Mouse (Mus musculus): ENCODE data around the gene Gm16181. TPM values are rescaled to one million over a fixed set of nuclear protein-coding genes. Genes with fewer than 3 reads are reported as not detected.
"Not testable (repeated sequence)": the region's sequence is repeated elsewhere in the genome, so short reads cannot be mapped to it uniquely, and the experiment has no call there.

Gm16181 gene
- total RNA-seq, 4 experiments from 2014 or later, result not detected

DNA sequence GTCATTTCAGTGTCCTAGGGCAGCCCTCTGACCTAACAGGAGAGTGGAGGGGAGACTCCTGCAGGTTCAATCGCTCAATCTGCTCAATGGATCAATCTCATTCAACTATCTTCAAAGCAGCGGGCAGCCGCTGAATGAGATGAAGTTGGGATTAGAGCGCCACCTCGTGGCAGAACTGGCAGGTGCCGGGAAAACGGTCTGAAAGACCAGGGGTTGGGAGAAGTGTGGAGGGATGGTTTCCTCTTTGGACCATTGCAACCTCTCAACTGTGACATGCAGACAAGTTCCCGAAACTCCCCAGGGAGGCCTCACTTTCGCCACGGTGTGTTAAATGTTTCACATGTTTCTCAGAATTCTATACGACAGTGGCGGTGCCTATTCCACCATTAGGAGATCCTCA lies 11.4 kb downstream of the Gm16181 start:
- peak in 1 of 2 experiments; percentile 89 for DNase-seq (ENCODE audit: low spot score in 2 of 2)

DNA sequence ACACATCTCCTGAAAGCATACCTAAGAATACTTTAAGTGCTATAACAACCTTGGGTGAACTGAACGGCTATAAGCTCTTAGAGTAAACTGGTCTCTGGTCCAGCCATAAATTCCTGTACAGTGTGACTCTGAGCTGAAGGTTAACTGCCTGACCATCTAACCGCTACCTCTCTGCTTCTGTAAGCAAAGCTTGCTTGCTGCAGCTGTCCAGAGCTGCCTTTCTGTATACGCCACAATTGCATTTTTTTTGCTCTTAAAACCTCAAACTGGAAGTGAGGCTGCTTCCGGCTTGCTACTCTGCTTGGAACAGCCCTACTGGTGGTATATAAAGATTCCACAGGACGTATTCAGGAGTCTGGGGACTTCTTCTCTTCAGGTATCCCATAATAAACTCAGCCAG lies 12.0 kb downstream of the Gm16181 start:
- DNase-seq (ENCODE audit: low spot score in 2 of 2), result no peak

DNA sequence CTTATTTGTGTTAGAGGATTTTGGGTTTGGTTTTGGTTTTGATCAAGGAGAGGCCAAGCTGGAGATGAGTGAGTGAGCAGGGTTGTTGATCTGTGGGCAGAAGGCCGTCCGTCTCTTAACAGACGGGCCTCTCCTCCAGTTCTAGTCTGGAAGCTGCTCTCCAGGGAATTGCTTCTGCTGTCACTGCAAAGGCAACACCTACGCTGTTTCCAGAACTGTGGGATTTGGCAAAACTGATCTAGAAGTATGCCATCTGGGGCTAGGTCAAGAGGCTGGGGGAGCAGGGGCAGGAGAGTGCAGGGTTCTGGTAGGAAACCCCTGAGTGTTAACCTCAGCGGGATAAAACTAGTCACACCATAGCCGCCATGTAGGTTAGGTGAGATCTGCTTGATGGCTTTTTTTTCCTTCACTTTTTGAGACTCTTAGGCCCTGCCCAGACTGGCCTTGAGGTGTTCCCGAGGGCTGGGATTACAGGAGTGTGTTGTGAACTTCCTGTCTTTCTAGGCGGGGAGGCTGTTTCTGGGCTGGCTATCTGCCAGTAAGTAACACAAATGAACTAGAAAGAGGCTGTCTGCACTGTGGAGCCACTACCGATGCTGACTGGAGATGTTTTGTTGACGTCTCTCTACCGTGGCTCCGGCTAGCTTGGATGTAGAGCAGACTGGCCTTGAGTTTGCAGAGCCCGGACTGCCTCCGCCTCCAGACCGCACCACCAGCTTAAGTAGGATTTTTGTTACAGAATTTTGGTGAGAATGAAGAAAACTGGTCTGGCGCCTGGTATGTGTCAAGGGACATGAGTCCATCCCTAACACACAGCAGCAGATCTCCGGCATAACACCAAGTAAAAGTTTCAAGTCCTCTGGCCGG lies 12.7 kb downstream of the Gm16181 start, which contains the start of gene Atp6v1g2:
Gene Atp6v1g2 (plus strand): TSS at position 547 of the 867 bp plus-strand sequence.
- no peak for DNase-seq (ENCODE audit: low spot score in 2 of 2)

DNA sequence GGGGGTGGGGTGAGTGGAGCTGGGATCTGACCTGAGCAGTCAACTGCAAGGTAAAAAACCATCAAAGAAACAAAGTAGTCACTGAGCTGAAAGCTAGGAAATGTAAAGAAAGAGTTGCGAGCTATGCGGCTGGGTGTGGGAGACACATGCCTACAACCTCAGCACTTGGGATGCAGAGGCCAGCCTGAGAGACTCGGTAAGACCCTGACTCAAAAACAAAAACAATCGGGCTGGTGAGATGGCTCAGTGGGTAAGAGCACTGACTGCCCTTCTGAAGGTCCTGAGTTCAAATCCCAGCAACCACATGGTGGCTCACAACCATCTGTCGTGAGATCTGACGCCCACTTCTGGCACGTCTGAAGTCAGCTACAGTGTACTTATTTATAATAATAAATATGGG lies 13.5 kb downstream of the Gm16181 start:
- DNase-seq (ENCODE audit: low spot score in 2 of 2), result not testable (repeated sequence)

DNA sequence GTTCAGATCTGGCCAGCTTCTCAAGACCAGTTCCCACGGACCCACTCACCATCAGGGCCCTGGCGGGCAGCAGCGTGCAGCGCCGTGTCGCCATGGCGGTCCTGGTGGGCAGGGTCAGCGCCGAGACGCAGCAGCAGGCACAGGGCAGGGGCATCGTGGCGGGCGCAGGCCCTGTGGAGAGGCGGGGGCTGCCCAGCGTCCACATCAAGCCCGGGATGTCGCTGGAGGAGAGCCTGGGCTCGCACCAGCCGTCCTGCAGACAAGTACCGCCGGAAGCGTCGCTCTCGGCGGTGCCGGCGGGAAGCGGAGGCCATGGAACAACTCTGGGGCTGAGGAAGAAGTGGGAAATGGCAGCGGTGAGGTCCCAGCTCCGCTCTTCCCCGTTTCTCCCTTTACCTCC lies 14.3 kb downstream of the Gm16181 start:
- DNase-seq (ENCODE audit: low spot score in 2 of 2), result no peak

DNA sequence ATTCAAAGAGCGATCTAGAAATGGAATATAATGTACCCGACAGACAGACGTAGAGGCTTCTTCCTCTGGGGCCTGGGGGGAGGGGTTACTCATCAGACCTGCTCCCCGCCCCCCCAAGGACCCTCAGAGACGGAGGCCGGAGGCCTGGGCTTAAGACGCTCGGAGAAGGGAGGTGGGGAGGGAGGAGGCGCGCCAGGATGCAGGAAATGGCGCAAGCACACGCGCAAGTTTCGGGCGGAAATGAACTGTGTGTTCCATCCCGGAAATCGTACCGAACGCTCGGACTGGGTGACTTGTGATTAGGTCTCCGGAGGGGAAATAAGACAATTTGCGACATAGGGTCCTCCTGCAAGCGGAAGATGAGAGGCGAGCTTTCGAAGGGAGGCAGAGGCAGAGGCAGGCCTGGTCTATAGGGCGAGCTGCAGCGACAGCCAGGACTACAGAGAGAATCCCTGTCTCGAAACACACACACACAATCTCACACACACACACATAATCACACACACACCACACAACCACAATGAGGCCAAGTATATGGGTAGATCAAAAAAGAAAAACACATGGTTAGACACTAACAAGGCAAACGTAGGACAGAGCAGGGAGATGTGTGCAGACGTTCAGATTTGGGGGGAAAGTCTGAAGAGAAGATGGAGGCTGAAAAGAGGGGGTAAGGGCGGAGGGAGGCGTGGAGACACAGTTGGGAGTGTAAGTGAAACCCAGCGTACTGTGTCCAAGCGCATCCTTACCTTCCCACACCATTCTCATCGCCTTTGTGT lies 15.2 kb downstream of the Gm16181 start, which contains the start of gene Nfkbil1:
Gene Nfkbil1 (minus strand): TSS at position 179 of the 776 bp plus-strand sequence.
- peak; percentile 85 to 90 for DNase-seq (ENCODE audit: low spot score in 2 of 2)

DNA sequence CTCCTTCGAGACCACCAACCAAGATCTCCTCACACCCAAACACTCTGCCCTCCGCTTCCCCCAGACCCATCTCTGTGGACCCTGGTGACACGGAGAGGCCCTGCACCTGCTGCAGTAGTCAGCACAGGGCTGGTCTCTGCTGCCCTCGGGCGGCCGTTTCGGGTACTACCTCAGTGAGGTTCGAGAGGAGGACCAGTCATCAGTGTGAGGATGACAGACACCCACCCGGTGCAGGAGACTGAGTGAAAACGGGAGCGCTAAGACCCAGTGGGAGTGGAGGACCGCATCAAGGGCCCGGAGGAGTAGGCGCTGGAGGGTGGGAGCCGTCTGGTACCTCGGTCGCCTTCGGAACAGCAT lies 15.7 kb downstream of the Gm16181 start:
- DNase-seq (ENCODE audit: low spot score in 2 of 2), result peak; percentile 96 to 100

DNA sequence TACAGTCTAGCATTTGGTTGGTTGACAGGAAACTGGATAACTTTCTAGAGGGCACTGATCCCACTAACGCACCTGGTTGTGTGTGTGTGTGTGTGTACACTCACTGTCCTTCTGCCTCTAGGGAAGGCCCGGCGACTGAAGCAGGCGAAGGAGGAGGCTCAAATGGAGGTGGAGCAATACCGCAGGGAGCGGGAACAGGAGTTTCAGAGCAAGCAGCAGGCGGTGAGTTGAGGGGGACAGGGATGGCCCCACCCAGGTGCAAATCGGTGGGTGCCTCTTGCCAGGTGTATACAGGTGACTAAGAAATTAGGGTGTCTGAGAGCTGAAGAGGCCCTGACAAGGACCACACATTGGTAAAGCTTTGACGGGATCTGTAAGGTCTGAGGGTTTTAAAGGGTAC lies 16.4 kb downstream of the Gm16181 start:
- DNase-seq (ENCODE audit: low spot score in 2 of 2), result peak in 1 of 2 experiments; percentile 50

DNA sequence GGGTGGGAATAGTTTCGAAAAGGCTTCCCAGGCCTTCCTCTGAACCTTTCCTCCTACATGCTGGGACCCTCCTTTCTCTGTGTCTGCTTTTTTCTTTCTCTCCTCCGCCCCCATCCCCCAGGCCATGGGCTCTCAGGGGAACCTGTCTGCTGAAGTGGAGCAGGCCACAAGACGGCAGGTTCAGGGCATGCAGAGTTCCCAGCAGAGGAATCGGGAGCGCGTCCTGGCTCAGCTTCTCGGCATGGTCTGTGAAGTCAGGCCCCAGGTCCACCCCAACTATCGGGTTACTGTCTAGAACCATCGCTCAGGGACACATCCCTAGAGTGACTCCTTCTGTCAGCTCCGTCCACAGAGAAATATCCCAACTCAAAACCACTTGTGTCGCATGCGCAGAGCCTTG lies 16.9 kb downstream of the Gm16181 start:
- no peak for DNase-seq (ENCODE audit: low spot score in 2 of 2)

DNA sequence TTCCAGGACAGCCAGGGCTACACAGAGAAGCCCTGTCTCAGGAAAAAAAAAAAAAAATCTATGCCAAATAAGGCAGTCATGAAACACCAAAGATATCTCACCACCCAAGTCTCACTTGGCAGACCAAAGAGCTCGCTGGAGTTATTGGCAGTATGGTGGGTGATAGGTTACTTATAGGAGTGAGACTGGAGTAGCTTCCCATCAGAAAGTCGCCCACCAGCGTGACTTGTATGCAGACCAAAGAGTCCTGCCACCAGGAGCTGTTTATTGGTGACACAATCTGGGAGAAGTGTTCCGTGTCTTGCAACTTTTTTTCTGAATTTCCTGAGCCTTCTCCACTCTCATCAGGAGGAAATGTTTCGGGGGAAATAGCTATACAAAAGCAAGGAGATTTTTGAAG lies 19.1 kb downstream of the Gm16181 start:
- DNase-seq (ENCODE audit: low spot score in 2 of 2), result no peak

DNA sequence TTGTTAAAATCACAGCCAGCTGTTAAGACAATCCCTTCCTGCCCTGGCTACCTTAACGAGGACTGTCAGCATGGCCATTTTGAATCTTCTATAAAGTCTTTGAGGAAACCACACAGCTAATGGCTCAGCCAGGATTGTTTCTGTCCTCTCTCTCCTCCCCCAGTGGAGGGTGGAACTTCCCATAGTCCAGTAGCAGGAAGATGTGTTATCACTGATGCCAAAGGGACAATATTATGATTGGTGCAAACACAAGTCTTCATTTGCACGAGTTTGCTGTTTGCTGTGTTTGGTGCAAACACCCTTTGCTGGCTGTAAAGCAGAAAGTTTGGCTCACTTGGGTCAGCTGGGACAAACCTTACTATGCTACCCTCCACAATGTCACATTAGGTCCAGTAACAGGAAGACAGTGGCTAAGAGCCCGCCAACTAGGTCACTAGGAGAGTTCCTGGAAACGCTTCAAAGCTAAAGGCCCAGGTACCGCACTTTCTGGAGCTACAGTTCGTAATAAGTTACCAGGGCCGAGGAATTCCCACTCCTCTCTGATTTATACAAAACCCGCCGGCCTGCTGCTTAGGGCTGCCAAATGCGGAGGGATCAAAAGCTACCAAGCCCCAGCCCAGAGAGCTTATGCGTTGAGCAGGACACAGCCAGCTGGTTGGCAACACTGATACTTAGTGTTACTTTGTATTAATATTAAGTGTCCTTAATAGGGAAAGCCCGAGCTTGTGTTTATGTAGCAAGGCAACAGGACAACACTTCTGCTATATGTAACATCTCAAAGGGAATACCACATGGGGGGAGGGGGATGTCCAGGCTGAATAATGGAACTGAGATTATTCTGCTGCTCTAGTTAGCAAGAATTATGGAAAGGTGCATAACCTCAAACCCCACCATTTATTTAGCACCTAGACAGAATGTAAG lies 20.0 kb downstream of the Gm16181 start:
- DNase-seq (ENCODE audit: low spot score in 2 of 2), result no peak

DNA sequence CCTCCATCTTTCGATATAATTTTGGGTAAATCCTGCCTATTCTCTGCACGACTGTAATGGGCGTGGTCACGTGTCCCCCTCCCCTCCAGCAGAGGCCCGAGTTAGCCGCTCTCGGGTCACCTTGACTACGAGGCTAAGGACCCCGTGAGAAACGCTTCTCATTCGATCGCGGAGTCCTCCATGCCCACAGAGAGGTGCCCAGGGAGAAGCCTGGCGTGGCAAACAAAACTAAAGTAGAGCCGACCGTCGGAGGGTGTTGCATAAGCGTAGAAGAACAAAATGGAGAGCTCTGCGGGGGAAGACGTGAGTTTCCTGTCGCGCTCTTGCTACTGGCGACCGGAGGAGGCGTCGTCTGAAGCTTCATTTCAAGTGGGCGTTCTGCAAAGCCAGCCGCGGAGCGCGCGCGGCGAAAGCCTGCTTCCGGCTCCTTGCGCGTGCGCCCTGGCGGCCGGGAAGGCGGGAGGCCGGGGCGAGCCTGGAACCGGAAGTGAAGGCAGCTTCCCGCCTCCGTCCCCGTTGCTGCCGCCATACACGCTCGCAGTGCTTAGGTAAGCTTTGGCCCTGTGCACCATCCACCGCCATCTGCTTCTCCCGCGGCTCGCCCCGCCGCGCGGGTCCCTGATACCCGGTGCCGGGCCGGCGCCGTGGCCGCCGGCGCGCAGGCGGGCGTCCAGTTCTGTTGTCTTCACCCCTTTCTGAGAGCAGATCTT lies 20.8 kb downstream of the Gm16181 start, which contains the start of gene Ddx39b:
Gene Ddx39b (plus strand): TSS at position 442 of the 710 bp plus-strand sequence.
- DNase-seq (ENCODE audit: low spot score in 2 of 2), result peak; percentile 96

DNA sequence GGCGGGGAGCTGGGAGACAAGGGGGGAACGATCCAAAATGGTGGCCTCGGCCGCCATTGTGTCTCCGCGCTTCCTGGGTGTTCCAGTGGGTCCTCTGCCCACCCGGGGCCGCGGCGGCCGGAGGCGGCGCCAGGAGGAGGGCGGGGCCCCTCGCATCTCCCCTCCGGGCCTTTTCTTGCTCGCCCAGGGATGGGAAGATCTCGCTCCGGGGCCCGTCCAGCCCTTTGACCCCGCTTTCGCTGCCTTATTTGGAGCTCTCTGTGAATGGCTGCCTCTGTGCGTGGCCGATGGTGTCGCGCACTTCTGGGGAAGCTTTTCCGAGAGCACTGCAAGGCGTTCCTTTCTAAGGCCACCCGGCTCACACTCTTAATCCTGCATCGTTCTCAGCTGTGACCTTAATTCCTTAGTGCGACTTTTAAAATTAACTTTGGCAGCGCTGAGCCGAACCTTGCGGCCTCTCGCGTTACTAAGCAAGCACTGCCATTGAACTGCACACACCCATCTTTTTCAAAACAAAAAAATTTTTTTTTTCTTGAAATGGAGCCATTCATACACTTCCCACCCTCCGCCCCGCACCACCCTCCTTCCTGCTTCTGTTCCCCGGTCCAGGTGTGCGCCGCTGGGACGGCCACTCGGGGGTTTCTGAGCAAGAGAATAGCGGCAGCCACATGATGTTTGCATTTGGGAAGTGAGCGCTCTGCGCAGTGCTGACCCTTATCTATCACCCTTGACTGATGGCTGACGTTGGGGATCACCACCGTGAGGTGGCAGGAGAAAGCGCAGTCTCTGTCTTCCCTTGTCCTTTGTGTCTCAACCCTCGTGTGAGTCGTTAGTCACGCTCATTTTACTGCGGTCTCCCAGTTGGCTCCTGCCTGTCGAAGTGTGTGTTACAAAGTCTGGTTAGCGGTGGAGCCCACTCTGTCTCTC lies 21.6 kb downstream of the Gm16181 start:
- DNase-seq (ENCODE audit: low spot score in 2 of 2), result peak in 1 of 2 experiments; percentile 74

DNA sequence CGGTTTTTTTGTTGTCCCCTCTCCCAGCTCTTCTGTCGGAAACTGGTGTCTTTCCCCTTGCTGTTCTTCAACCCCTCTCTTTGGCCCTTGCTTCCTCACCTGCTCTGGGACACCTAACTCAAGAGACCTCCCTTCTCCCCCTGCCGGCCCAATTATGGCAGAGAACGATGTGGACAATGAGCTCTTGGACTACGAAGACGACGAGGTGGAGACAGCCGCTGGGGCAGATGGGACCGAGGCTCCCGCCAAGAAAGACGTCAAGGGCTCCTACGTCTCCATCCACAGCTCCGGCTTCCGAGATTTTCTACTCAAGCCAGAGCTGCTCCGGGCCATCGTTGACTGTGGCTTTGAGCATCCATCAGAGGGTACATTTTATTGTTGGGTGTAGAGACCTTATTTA lies 22.5 kb downstream of the Gm16181 start:
- DNase-seq (ENCODE audit: low spot score in 2 of 2), result peak in 1 of 2 experiments; percentile 54

DNA sequence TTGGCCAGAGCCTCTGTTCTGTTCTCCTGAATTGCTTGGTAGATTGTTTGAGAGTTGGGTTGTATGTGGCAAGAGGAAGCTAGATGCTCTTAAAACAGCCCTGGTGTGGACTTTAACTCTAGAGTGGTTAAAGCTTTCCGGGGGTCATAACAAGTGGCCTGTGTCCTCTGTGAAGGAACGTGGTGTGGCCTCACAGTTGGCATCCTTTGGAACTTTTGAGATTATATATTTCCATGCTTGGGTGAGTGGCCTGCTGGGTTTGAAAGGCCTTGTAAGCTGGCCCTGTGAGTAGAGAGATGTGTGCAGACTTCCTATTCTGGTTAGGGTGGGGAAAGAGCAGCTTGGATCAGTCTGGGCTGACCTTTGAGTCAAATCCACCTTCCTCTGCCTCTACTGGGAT lies 24.4 kb downstream of the Gm16181 start:
- no peak for DNase-seq (ENCODE audit: low spot score in 2 of 2)

DNA sequence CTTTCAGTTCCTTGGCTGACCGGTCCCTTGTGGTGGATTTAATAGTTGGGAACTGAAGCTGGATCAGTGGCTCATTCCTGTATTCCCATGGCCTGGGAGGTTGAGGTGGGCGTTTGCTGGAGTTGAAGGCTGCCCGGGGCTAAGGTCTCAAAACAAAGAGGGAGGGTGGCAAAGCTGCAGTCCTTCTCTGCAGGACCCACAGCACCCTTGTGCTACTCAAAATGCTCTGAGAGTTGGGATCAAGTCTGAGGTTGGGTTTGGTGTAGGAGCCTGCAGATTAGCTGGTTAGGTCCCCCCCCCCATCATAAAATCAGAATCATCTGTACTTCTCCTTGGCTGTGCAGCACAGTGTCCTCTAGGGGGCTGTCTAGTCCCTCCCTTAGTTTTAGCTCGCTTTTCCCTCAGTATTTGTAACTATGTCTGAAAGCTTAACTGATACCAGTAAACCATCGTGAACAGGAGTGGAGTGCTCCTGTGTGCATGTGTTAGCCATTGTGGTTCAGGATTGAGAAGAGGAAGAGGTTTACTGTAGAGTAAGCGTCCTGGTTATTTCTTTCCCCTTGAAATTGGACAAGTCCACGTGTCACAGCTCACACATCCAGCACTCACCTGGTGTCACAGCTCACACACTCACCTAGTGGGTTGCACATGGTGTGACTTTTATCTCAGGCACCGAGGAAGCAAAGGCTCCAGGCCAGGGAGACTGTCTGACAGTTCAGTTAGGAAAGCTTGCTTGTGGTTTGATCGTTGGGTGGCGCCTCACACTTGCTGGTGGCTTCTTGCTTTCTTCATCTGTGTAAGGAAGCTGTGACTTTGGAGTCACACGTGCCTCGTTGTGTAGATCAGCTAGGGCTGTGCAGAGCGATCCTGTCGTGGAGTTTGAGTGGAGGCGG lies 25.3 kb downstream of the Gm16181 start:
- DNase-seq (ENCODE audit: low spot score in 2 of 2), result no peak

DNA sequence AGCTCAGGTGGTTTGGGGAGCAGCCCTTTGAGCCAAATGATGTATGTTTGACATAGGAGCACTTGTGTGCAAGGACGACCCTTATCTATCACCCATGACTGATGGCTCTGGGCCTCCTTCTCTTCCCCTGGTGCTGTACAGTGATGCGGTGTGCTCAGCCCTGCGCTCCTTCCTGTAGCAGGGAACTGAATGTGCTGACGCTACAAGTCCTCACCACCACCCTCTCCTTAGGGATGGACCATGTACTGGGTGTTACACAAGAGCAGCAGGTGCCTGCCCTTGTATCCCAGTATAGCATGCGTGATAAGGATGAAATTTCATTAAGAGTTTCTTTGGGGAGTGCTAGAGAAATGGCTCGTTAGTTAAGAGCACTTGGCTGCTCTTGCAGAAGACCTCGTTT lies 26.5 kb downstream of the Gm16181 start:
- DNase-seq (ENCODE audit: low spot score in 2 of 2), result no peak

DNA sequence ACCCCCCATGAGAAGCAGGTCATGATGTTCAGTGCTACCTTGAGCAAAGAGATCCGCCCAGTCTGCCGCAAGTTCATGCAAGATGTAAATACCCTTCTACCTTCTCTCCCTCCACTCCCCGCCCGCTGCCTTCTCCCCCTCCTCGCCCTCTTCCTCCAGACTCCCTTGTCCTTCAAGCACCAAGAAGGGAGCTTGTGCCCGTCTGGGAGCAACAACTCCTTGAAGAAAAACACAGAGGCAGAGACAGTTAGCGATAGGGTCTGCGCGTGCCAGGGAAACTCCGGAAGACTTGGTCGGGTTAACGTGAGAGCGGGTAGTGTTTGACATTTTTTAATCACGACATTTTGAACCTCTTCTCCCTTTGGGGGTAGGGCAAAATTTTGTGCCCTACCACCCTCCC lies 28.4 kb downstream of the Gm16181 start:
- DNase-seq (ENCODE audit: low spot score in 2 of 2), result no peak

All from left cerebral cortex, adult 8-10 months (tissue).